Mouse (Mus musculus) forebrain, embryonic 15.5 days (tissue): ENCODE measurements around the gene Lrrc4. TPM values are rescaled to one million over a fixed set of nuclear protein-coding genes. Genes with fewer than 3 reads are reported as not detected.

Source experiments
- ATAC-seq: fragments of 200-750 bp; cut with Nextera tagmentation; replicated peaks from 2 replicates; pipeline ENCODE4 v1.8.0; 2017; ENCODE audit warnings: mild to moderate bottlenecking, moderate TSS enrichment, moderate library complexity
- H3K27ac ChIP-seq: fragments of 300-500 bp; sonication (generic); replicated peaks from 2 replicates; pipeline ENCODE4 v1.5.1; 2015; ENCODE audit warnings: mild to moderate bottlenecking, inconsistent platforms
- H3K27me3 ChIP-seq: fragments of 300-500 bp; sonication (generic); 2 replicates; pipeline ENCODE4 v1.6.1; 2015; ENCODE audit warnings: inconsistent platforms
- H3K36me3 ChIP-seq: fragments of 300-500 bp; sonication (generic); 2 replicates; pipeline ENCODE4 v1.6.1; 2015; ENCODE audit warnings: mild to moderate bottlenecking, inconsistent platforms
- H3K4me1 ChIP-seq: fragments of 300-500 bp; sonication (generic); 2 replicates; pipeline ENCODE4 v1.6.1; 2015; ENCODE audit warnings: inconsistent platforms
- H3K4me2 ChIP-seq: fragments of 300-500 bp; sonication (generic); replicated peaks from 2 replicates; pipeline ENCODE4 v1.6.1; 2015; ENCODE audit warnings: mild to moderate bottlenecking, inconsistent platforms
- H3K4me3 ChIP-seq: fragments of 300-500 bp; sonication (generic); 2 replicates; pipeline ENCODE4 v1.5.1; 2015; ENCODE audit warnings: mild to moderate bottlenecking, inconsistent platforms
- H3K9ac ChIP-seq: fragments of 300-500 bp; sonication (generic); replicated peaks from 2 replicates; pipeline ENCODE4 v1.6.1; 2015; ENCODE audit warnings: mild to moderate bottlenecking, inconsistent platforms
- H3K9me3 ChIP-seq: fragments of 300-500 bp; sonication (generic); 2 replicates; pipeline ENCODE4 v1.6.1; 2016; ENCODE audit warnings: inconsistent platforms
- WGBS: fragments of 180-500 bp; shearing (Covaris S2); methylation state at CpG from one replicate; pipeline ENCODE4 v1.1.7; 2015; ENCODE audit warnings: mixed read lengths; 5-methylcytosine and 5-hydroxymethylcytosine counted together
- polyA plus RNA-seq: library from polyadenylated mRNA; unstranded; fragments of >200 nt; fragmentation: Nextera tagmentation; extraction: Ambion mirVana; gene quantifications from 2 replicates; pipeline ENCODE4 v1.2.1, GENCODE M21; 2015

The Lrrc4 gene
- polyA plus RNA-seq, 1 experiment from 2014 or later: 6.5 TPM

DNA sequence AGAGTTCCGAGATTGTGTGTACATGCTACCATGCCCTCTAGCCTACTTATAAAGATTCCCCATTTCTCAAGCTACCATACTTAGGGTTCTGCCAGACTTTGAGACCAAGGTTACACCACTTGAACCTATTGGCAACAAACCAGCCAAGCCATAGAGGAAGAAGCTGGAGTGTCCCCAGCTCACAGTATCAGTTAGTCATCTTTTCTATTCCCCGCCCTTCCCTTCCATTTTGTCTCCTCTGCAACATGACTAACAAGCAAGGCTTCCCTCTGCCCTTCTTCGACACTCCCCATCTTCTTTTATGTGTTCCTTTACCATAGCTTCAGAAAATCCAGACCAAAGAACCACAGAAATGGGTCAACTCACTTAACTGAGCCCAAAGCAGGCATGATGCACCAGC is 34.7 kb upstream of the Lrrc4 start:
- Histone ChIP-seq H3K27ac (no peak overlapping the region), H3K4me1 (peaks cover 17% of the 10 kb centered on the region), H3K27me3 (no peaks in the 10 kb centered on the region), H3K4me2 (no peak overlapping the region), H3K9me3 (no peaks in the 10 kb centered on the region), H3K9ac (no peak overlapping the region), H3K36me3 (no peaks in the 10 kb centered on the region), H3K4me3 (no peak overlapping the region)
- no peak for ATAC-seq
- WGBS: 93% methylated on average over 3 of the region's 3 CpGs

DNA sequence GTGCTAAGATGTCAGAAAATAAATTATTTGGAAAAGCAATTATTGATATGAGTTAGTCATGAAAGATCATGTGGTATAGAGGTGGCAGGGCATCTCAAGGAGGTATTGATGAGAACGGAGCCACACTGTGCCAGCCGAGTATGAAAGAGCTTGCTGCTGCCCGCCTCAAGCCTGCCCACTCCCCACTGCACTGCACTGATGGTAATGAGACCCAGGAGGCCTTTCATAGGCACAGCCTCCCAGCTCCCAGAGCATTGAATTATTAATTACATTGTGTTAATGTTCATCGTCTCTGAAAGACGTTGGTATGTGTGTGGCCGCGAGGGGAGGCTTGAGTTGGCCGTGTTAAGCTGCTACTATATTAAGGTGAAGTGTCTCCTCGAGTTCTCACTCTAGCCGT is 33.6 kb upstream of the Lrrc4 start:
- no peaks in the 10 kb centered on the region for H3K36me3 ChIP-seq
- H3K27ac ChIP-seq: peak overlapping the region; percentile 58
- peaks cover 17% of the 10 kb centered on the region for H3K4me1 ChIP-seq
- no peaks in the 10 kb centered on the region for H3K9me3 ChIP-seq
- WGBS: 18% methylated on average over 10 of the region's 10 CpGs
- H3K9ac ChIP-seq: no peak overlapping the region
- no peaks in the 10 kb centered on the region for H3K27me3 ChIP-seq
- H3K4me3 ChIP-seq: no peak overlapping the region
- H3K4me2 ChIP-seq: 0 out of 2 replicates have a peak overlapping the region, but pooled peaks have one; percentile 3
- ATAC-seq: peak; percentile 68

DNA sequence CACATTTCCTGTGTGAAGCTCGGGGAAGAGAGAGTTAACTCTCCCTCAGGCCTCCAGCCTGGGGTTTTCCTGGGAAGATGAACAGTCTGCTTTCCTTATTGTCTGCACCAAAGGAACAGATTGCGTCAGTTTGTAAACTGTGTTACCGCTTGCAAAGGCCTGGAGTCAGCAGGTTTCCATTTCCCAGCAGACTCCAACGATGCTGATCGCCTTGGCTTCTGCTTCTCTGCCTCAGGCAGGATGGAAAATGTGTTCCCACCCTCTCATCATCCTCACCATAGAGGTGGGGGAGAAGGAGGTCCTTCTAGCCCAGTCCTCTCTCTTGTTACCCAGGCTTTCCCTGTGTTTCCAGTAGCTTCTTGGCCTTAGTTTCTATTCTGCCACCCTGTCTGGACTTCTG is 33.1 kb upstream of the Lrrc4 start:
- H3K9ac ChIP-seq: no peak overlapping the region

DNA sequence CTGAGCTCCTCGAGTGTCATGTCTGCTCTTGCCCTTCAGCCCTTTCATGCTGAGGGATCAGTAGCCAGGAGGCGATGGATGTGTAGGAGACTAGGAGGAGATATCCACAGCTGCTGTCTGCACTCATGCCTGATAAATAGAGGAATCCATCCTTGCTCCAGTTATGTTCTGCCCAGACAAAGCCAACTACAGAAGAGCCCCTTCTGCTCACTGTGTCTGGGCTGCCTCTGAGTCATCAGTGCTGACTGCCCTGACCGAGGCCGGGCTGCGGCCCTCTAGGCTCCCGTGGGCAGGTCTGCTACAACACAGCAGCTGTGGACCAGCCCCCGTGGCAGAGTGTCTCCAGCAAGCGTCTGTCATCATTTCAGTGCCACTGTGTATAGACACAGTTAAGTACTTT is 30.8 kb upstream of the Lrrc4 start:
- H3K27ac ChIP-seq: no peak overlapping the region
- no peak for ATAC-seq
- H3K27me3 ChIP-seq: no peaks in the 10 kb centered on the region
- H3K4me1 ChIP-seq: peaks cover 17% of the 10 kb centered on the region
- no peak overlapping the region for H3K4me2 ChIP-seq
- H3K9ac ChIP-seq: no peak overlapping the region
- 84% methylated on average over 8 of the region's 8 CpGs for WGBS
- H3K9me3 ChIP-seq: no peaks in the 10 kb centered on the region
- H3K36me3 ChIP-seq: no peaks in the 10 kb centered on the region
- H3K4me3 ChIP-seq: no peak overlapping the region

More for the DNA sequence above, 33.1 kb upstream of the Lrrc4 start:
- H3K4me2 ChIP-seq: 0 out of 2 replicates have a peak overlapping the region, but pooled peaks have one; percentile 3
- WGBS: 14% methylated on average over 5 of the region's 5 CpGs
- ATAC-seq: peak; percentile 87
- H3K4me1 ChIP-seq: peaks cover 17% of the 10 kb centered on the region
- no peak overlapping the region for H3K4me3 ChIP-seq
- H3K27me3 ChIP-seq: no peaks in the 10 kb centered on the region
- H3K36me3 ChIP-seq: no peaks in the 10 kb centered on the region
- peak overlapping the region; percentile 58 for H3K27ac ChIP-seq
- no peaks in the 10 kb centered on the region for H3K9me3 ChIP-seq

DNA sequence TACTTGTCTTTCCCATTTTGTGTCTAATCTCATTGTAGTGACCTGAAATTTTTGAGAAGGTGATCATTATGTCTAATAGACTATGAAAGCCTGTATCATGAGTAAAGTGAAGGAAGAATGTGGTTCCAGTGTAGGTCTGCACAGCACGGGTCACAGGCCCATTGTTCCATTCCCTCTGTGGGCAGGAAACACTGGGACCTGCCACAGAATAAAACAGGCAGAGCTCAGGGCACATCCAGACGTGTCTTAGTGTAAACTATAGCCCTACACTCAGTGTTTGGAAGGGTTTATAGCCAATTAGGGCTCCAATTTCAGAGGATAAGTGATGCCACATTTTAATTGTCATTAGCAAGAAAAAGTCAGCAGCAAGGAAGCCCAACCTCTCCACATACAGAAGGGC is 29.4 kb upstream of the Lrrc4 start:
- H3K27ac ChIP-seq: no peak overlapping the region
- H3K4me1 ChIP-seq: peaks cover 17% of the 10 kb centered on the region
- H3K4me2 ChIP-seq: no peak overlapping the region
- no peak overlapping the region for H3K4me3 ChIP-seq
- WGBS: 14% methylated on average over 2 of the region's 2 CpGs
- no peaks in the 10 kb centered on the region for H3K36me3 ChIP-seq
- H3K9me3 ChIP-seq: no peaks in the 10 kb centered on the region
- H3K9ac ChIP-seq: no peak overlapping the region
- ATAC-seq: no peak
- no peaks in the 10 kb centered on the region for H3K27me3 ChIP-seq

DNA sequence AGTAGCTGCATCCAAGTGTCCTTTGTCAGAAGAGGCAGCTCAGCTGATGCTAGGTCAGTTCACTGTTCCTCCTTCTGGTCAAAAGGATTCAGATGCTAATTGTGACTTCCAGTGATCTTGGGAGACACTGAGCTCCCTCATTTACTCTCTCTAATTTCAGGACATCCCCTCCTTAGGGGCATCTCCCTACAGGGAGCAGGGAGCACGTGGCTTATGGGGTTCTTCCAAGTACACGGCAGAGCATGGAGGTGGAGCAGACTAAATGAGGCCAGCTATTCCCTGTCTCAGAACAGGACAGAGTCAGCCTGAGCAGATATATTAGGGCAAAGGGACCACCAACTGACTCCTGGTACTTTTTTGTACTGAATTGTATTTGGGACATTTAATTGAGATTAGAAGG is 28.9 kb upstream of the Lrrc4 start:
- Histone ChIP-seq H3K36me3 (no peaks in the 10 kb centered on the region), H3K4me2 (no peak overlapping the region), H3K27ac (no peak overlapping the region), H3K4me1 (peaks cover 13% of the 10 kb centered on the region), H3K4me3 (no peak overlapping the region), H3K9ac (no peak overlapping the region), H3K27me3 (no peaks in the 10 kb centered on the region), H3K9me3 (no peaks in the 10 kb centered on the region)
- WGBS: 28% methylated on average over 2 of the region's 2 CpGs
- ATAC-seq: no peak

DNA sequence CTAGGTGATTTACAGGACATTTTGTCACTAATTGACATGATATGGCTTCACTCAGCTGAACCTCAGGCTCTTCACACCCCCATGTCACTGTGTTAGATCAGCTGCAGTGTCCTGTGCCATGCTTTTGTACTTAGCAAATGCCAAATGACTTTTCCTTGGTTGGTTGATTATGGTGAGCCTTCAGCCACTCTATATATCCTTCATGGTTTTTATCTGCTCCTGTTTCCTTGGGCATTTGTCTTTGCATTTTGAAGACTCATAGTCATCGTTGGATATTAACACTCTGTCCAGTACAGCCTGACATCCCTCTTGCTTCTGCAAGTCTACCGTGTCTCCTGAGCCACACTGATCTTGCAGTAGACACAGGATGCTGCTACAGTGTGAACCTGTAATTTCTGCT is 27.5 kb upstream of the Lrrc4 start:
- WGBS: 91% methylated on average over 2 of the region's 2 CpGs
- Histone ChIP-seq H3K4me1 (peaks cover 5% of the 10 kb centered on the region), H3K9ac (no peak overlapping the region), H3K4me3 (no peak overlapping the region), H3K36me3 (no peaks in the 10 kb centered on the region), H3K4me2 (no peak overlapping the region), H3K27ac (no peak overlapping the region), H3K9me3 (no peaks in the 10 kb centered on the region), H3K27me3 (no peaks in the 10 kb centered on the region)
- no peak for ATAC-seq

DNA sequence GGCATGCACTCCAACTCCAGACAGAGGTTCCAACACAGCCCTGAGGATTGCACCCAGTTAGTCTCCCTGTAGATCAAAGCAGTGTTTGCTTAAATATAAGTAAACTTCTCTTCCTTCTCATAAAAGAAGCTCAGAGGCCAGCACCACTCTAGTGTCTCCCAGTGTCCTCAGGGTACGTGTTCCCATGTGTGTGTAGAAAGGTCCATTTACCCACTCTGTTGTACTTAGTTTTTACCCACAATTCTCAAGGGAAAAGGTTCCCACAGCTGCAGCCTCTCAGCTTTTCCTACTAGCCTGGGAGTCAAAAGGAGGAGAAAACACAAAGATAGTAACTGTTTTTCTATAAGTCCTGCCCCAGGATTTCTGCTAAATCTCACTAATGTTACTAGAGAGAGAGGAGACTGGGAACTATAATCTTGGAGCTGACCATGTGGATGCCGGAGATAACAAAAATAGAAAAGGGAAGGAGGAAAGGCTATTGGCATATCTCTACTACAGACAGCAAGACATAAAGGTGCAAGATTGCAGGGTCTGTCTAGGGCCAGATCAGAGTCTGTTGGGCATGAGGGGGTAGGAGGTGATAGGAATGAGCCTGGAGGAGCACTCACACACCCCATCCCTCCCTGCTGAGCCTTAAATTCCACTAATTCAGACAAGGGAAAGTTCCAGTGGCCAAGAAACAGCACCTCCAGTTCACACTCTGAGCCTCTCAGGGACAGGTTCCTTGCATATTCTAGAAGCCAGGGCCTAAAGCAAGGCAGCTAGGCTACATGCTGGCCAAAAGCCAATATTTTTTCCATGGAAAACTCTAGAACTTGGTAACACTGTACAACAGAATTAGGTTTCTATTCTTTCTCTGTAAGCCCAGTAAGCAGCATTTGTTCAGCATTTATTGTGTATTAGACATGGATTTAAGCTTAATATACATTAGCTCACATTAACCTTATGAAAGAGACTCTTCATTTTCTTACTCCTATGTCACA is 25.9 kb upstream of the Lrrc4 start:
- H3K4me2 ChIP-seq: no peak overlapping the region
- H3K4me1 ChIP-seq: peaks cover 20% of the 10 kb centered on the region
- no peak overlapping the region for H3K9ac ChIP-seq
- H3K27ac ChIP-seq: no peak overlapping the region
- no peaks in the 10 kb centered on the region for H3K9me3 ChIP-seq
- no peaks in the 10 kb centered on the region for H3K27me3 ChIP-seq
- H3K36me3 ChIP-seq: no peaks in the 10 kb centered on the region
- WGBS: 75% methylated on average over 2 of the region's 2 CpGs
- ATAC-seq: no peak
- H3K4me3 ChIP-seq: no peak overlapping the region

DNA sequence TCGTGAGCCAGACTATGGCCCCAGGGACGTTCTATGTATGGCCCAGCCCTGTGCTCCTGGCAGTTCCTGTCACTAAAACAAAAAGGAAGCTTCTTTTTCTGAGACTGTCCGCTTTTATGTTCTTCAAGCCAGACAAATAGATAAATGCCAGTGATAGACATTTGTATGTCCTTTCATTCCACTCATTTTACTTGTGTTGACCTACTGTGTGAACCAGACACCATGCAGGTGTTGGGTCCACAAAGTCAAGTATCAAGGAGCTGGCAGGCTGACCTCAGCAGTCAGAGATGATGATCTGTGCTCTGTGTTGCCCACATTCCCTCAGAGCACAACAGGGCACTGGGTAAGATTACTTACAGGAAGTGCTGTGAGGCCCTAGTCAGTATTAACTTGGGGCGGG is 25.2 kb upstream of the Lrrc4 start:
- Histone ChIP-seq H3K9ac (no peak overlapping the region), H3K4me1 (peaks cover 24% of the 10 kb centered on the region), H3K9me3 (no peaks in the 10 kb centered on the region), H3K4me2 (no peak overlapping the region), H3K27ac (no peak overlapping the region), H3K27me3 (no peaks in the 10 kb centered on the region), H3K36me3 (no peaks in the 10 kb centered on the region), H3K4me3 (no peak overlapping the region)
- WGBS: 94% methylated on average over 4 of the region's 4 CpGs
- no peak for ATAC-seq

DNA sequence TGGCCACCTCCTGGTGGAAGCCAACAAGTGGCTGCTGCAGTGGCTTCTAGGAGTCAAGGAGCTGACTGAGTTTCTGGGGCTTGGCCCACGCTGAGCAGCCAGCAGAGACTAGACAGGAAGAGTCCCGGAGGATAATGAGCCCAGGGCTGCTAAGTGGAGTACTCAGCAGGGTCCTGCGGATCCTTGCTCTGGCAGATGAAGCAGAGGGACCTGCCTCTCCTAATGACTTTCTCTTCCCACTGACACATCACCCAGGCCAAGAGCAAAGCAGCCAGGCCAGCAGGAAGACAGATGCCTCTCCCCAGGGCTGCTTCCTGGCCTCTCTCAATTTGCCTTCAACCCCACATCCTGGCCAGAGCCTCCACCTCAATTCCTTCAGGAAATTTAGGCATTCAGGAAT is 23.9 kb upstream of the Lrrc4 start:
- Histone ChIP-seq H3K9me3 (no peaks in the 10 kb centered on the region), H3K9ac (no peak overlapping the region), H3K4me1 (peaks cover 24% of the 10 kb centered on the region), H3K27ac (no peak overlapping the region), H3K4me3 (no peak overlapping the region), H3K36me3 (no peaks in the 10 kb centered on the region), H3K4me2 (no peak overlapping the region), H3K27me3 (no peaks in the 10 kb centered on the region)
- no peak for ATAC-seq
- WGBS: 37% methylated on average over 3 of the region's 3 CpGs

DNA sequence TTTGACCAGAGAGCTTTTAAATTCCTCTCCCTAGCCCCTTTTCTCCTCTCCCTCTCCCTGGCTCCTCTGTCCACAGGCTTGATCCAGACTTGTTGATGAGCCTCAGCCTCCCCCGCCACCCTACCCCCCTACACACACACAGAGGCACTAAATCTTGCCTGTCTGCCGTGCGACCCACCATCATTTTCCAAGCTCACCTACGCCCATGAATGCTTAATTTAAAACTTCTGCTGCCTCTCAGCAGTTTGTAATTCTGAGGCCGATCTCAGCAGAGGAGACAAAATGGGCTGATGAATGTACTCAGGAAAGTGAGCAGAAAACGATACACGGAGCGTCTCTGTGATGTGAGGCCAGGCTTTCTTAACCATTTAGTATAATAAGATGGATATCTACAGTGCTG is 23.1 kb upstream of the Lrrc4 start:
- H3K9me3 ChIP-seq: no peaks in the 10 kb centered on the region
- H3K4me3 ChIP-seq: no peak overlapping the region
- no peaks in the 10 kb centered on the region for H3K27me3 ChIP-seq
- WGBS: 51% methylated on average over 8 of the region's 8 CpGs
- no peak for ATAC-seq
- H3K27ac ChIP-seq: no peak overlapping the region
- H3K9ac ChIP-seq: no peak overlapping the region
- no peak overlapping the region for H3K4me2 ChIP-seq
- H3K4me1 ChIP-seq: peaks cover 25% of the 10 kb centered on the region
- no peaks in the 10 kb centered on the region for H3K36me3 ChIP-seq

DNA sequence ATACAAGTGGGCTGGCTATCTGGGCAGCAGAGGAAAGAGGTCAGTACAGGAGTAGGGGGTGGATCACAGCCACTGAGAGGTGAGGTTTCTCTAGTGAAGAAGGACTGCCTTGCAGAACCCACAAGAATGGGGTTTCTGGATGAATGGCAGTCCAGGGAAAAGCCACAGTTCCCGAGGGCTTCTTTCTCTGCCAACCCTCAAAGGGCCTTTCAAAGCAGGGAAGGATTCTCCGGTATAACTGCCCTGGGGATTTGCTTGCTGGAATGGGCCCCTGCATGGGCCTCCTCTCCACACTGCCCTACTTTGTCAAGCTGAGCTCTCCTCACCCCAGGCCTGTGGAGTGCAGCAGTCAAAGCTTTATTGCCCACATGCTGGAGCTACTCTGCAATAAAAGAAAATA is 22.1 kb upstream of the Lrrc4 start:
- Histone ChIP-seq H3K9me3 (no peaks in the 10 kb centered on the region), H3K4me2 (no peak overlapping the region), H3K27me3 (no peaks in the 10 kb centered on the region), H3K36me3 (no peaks in the 10 kb centered on the region), H3K4me1 (peaks cover 34% of the 10 kb centered on the region), H3K27ac (no peak overlapping the region; the same call in 1 of the 2 replicates), H3K4me3 (no peak overlapping the region), H3K9ac (no peak overlapping the region)
- 14% methylated on average over 2 of the region's 2 CpGs for WGBS
- no peak for ATAC-seq
